Mouse (Mus musculus) brain, embryonic 14.5 days (tissue): ENCODE data around the gene Mfap1b. TPM values are rescaled to one million over a fixed set of nuclear protein-coding genes. Genes with fewer than 3 reads are reported as not detected.
A peak's percentile ranks its signal among the peaks of the same experiment; 100 is the strongest.
"Not testable (repeated sequence)": the region's sequence is repeated elsewhere in the genome, so short reads cannot be mapped to it uniquely, and the experiment has no call there.

Experiments used
- DNase-seq: peaks from one replicate; pipeline ENCODE4 v3.0.0-alpha.2; 2011; ENCODE audit warnings: low read depth
- CTCF ChIP-seq: fragments of 200-500 bp; IDR thresholded peaks from 2 replicates; pipeline ENCODE4 v1.5.1; 2012; ENCODE audit warnings: inconsistent platforms, mild to moderate bottlenecking, moderate library complexity, borderline replicate concordance; ENCODE audit not compliant: insufficient read depth, insufficient read length; ENCODE audit errors: extremely low read depth
- POLR2A ChIP-seq: fragments of 200-500 bp; IDR thresholded peaks from 2 replicates; pipeline ENCODE4 v1.6.1; 2012; ENCODE audit warnings: mild to moderate bottlenecking, inconsistent platforms, borderline replicate concordance; ENCODE audit not compliant: poor library complexity, insufficient read depth, insufficient read length, severe bottlenecking; ENCODE audit errors: extremely low read depth
- polyA plus RNA-seq: library from polyadenylated mRNA; depleted of rRNA; stranded (reverse); fragments of >200 nt; gene quantifications from 2 replicates; pipeline ENCODE4 v1.2.3, GENCODE M21; 2012; rRNA removed

The Mfap1b gene
- 17.2 and 28.0 TPM in 2 replicates for polyA plus RNA-seq

GRCm38 (mm10) chr2:121473301-121474179, at the start of gene Mfap1b:
Gene Mfap1b (minus strand): TSS chr2:121474067.
- peak; percentile 98 for DNase-seq
- peak; percentile 48; the same call in 1 of the 2 replicates for TF ChIP-seq POLR2A

DNA sequence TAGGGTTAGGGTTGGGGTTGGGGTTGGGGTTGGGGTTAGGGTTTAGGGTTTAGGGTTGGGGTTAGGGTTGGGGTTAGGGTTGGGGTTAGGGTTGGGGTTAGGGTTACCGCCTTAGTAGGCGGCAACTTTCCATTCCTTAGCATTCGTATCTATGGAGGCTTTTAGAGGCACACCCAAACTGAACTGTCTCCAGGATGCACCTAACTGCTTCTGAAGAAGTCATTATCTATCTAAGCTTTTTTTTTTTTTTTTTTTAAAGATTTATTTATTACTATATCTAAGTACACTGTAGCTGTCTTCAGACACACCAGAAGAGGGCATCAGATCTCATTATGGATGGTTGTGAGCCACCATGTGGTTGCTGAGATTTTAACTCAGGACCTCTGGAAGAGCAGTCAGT, 49.0 kb upstream of the Mfap1b start:
- not testable (repeated sequence) for DNase-seq

- DNase-seq, result peak; percentile 5
- TF ChIP-seq CTCF (no peak), POLR2A (no peak)
Observed at GRCm38 (mm10) chr2:121522006-121522405, 48.1 kb upstream of the Mfap1b start.

GRCm38 (mm10) chr2:121518711-121519110, 44.8 kb upstream of the Mfap1b start:
- not testable (repeated sequence) for DNase-seq

GRCm38 (mm10) chr2:121518106-121518505, 44.2 kb upstream of the Mfap1b start:
- no peak for TF ChIP-seq POLR2A
- TF ChIP-seq CTCF, result no peak
- no peak for DNase-seq

- TF ChIP-seq POLR2A (no peak), CTCF (no peak)
- no peak for DNase-seq
Observed at GRCm38 (mm10) chr2:121514211-121514610, 40.3 kb upstream of the Mfap1b start.

- not testable (repeated sequence) for DNase-seq
Observed at GRCm38 (mm10) chr2:121512991-121513765, 39.3 kb upstream of the Mfap1b start.

- DNase-seq, result no peak
- TF ChIP-seq POLR2A (no peak), CTCF (no peak)
Observed at GRCm38 (mm10) chr2:121511401-121511800, 37.5 kb upstream of the Mfap1b start.

GRCm38 (mm10) chr2:121509584-121509983, 35.7 kb upstream of the Mfap1b start:
- TF ChIP-seq POLR2A (no peak), CTCF (no peak)
- peak; percentile 67 for DNase-seq

- no peak for TF ChIP-seq CTCF
- TF ChIP-seq POLR2A, result no peak
- no peak for DNase-seq
Observed at GRCm38 (mm10) chr2:121507951-121508330, 34.1 kb upstream of the Mfap1b start.

DNA sequence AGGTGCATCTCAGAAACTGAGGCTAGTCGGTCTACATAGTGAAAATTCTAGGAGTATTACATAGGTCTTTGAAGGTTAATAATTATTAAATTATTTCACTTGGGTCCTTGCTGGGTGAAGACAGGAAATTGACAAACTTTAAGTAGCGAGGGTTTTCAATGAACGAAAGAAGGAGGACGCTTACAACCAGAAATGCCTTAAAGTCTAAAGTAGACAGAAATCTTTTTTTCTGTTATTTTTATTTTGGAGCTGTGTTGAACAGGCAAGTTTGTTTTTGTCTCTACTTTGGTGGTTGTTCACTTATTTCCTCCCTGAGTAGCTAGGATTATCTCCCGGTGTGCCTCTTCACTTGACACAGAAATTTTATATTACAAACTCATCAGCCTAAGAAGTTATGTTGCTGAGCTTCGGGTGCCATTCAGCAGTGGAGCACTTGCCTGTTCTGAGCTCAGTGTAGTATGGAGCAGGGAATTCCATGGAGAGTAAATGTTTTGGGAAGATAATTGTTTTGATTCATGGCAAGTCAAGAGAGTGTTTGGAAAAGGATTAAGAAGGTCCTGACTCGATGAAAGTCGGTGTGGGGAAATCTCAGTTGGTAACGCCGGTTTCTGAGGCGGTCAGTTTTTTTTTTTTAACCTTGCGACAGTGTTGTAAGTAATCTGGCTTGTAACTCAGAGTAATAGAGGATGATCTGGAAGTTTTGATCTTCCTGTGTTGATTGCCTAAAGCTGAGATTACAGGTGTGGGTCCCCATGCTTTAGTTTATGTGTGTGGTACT, 33.5 kb upstream of the Mfap1b start:
- TF ChIP-seq CTCF (no peak), POLR2A (no peak)
- DNase-seq, result no peak

DNA sequence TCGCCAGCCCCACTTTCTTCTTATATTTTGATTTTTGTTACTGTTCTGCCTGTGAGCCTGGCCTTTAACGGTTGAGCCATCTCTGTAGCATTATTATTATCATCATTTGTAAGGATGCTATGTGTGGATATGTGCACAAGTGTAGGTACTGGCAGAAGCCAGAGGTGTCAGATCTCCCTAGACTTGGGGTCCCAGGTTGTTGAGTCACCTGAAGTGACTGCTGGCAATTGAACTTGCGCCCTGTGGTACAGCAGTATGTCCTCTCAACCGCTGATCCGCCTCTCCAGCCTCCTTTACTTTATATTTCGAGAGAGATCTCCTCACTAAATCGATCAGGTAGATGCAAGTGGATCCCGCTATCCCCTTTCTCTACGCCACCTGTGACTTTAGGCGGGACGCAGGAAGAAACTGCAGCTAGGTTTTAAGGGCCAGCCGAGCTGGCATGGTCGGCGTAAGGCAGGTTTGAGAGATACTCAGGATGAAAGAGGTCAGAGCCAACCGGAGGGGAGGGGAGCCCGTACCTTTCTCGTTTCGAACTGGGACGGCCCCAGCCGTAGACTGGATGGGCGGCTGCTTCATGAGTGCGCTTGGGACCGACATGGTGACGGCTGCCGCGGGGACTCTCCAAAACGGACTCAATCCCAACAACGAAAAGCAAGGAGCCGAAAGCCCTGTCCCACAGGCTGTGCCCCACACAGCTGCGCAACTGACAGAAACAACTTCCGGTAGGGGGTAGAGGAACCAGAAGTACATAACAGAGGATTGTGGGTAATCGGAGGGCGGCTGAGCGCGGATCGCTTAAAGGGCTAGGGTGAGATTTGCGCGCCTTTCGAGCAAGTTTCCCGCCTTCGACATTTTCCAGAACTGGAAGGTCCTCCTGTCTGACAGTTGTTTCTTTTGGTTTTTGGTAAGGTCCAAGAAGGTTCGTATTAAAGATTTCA, 32.3 kb upstream of the Mfap1b start, which contains the start of the genes Mfap1a and Wdr76:
Gene Mfap1a (minus strand): TSS at position 724 of the 941 bp plus-strand sequence.
Gene Wdr76 (plus strand): TSS at position 782 of the 941 bp plus-strand sequence.
- DNase-seq, result peak; percentile 97

GRCm38 (mm10) chr2:121501550-121501949, 27.7 kb upstream of the Mfap1b start:
- DNase-seq, result not testable (repeated sequence)

More for the DNA sequence above, 32.3 kb upstream of the Mfap1b start, which contains the start of the genes Mfap1a and Wdr76:
- peak; percentile 58; the same call in 1 of the 2 replicates for TF ChIP-seq POLR2A

DNA sequence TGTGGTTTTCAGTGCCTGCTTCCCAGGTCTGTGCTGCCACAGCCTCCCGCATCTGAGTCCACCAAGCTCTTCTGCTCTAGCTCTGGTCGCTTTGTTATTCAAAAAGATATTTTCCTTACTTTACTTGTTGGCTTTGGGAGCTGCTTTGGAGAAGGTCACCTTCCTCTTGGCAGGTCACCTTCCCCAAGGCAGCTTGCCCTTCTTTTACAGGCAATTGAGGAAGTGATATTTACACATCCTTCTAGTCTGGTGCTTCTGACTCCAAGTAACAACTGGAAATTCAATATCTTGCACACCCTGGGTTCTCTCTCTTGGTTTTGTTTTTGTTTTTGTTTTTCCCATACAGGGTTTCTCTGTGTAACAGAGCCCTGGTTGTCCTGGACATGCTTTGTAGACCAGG, 10.5 kb upstream of the Mfap1b start:
- not testable (repeated sequence) for DNase-seq
